8 mouse cellular contexts compared by ENCODE assay signal in genomic region chr14:114567673-114568309, GRCm38 (mm10).
DNase-seq lines count a peak whose midpoint lies in the region; ATAC-seq and TF ChIP-seq lines count a peak whose summit lies in the region.

No protein-coding gene starts in this region.

- no peaks in the 10 kb centered on the region for H3K4me1 ChIP-seq in kidney, postnatal 0 days (replicated peaks; ENCODE audit: insufficient read depth, low read length)
- no peaks in the 10 kb centered on the region for H3K4me1 ChIP-seq in limb, embryonic 14.5 days (ENCODE audit: control insufficient read depth, insufficient read depth, low read length)

- H3K27ac ChIP-seq in kidney, postnatal 0 days, result no peak overlapping the region
- H3K27ac ChIP-seq in limb, embryonic 14.5 days (replicated peaks; ENCODE audit: low read depth, low read length), result no peak overlapping the region

- peak; percentile 53; the same call in 1 of the 2 replicates for TF ChIP-seq CTCF in kidney, postnatal 0 days (IDR thresholded peaks at IDR 0.05; ENCODE audit: low read depth)

- peak; percentile 13 for DNase-seq in kidney, adult 18-20 months
- no peak for DNase-seq in kidney, adult 11 months
- peak; percentile 54 to 74 for DNase-seq in cerebellum, postnatal 25 days
- peak; percentile 73 to 80 for DNase-seq in frontal cortex, postnatal 25 days (ENCODE audit: low spot score in 2 of 2)
- peak; percentile 44 for DNase-seq in kidney, postnatal 0 days (ENCODE audit: low spot score)
- peak; percentile 83 for DNase-seq in limb, embryonic 14.5 days (ENCODE audit: low spot score)
- DNase-seq in ovary, postnatal 14 days (ENCODE audit: low spot score), result peak; percentile 27
- DNase-seq in spleen, adult 12 weeks (ENCODE audit: low spot score), result no peak

- H3K9me3 ChIP-seq in kidney, postnatal 0 days (replicated peaks; ENCODE audit: low read length), result no peaks in the 10 kb centered on the region
- no peaks in the 10 kb centered on the region for H3K9me3 ChIP-seq in limb, embryonic 14.5 days (ENCODE audit: control insufficient read depth, low read length)

- WGBS in kidney, postnatal 0 days, result 20% methylated on average over 14 of the region's 14 CpGs
- WGBS in limb, embryonic 14.5 days, result 23% methylated on average over 14 of the region's 14 CpGs

- peak overlapping the region; percentile 25; the same call in 1 of the 2 replicates for H3K4me2 ChIP-seq in kidney, postnatal 0 days (ENCODE audit: low read length)
- peak overlapping the region; percentile 37 for H3K4me2 ChIP-seq in limb, embryonic 14.5 days (replicated peaks; ENCODE audit: low read depth, low read length, severe bottlenecking)

- H3K36me3 ChIP-seq in kidney, postnatal 0 days (ENCODE audit: insufficient read depth, low read length), result no peaks in the 10 kb centered on the region
- no peaks in the 10 kb centered on the region for H3K36me3 ChIP-seq in limb, embryonic 14.5 days (ENCODE audit: control insufficient read depth, insufficient read depth, low read length)

- TF ChIP-seq POLR2A in limb, embryonic 14.5 days (IDR thresholded peaks at IDR 0.05; ENCODE audit: borderline replicate concordance, extremely low read depth, insufficient read depth, insufficient read length), result no peak

- no peak overlapping the region for H3K9ac ChIP-seq in kidney, postnatal 0 days (ENCODE audit: low read depth, low read length)
- H3K9ac ChIP-seq in limb, embryonic 14.5 days (ENCODE audit: low read depth, low read length, severe bottlenecking), result 0 out of 2 replicates have a peak overlapping the region, but pooled peaks have one; percentile 21

- H3K27me3 ChIP-seq in kidney, postnatal 0 days (ENCODE audit: insufficient read depth, low read length), result no peaks in the 10 kb centered on the region
- H3K27me3 ChIP-seq in limb, embryonic 14.5 days (ENCODE audit: control insufficient read depth, insufficient read depth, low read length), result no peaks in the 10 kb centered on the region

- H3K4me3 ChIP-seq in kidney, postnatal 0 days (replicated peaks; ENCODE audit: low read depth, low read length), result no peak overlapping the region
- H3K4me3 ChIP-seq in limb, embryonic 14.5 days (replicated peaks; ENCODE audit: low read length), result peak overlapping the region; percentile 16

- peak; percentile 33; the same call in 1 of the 2 replicates for ATAC-seq in kidney, postnatal 0 days (replicated peaks; ENCODE audit: low FRiP score, low read depth)
- ATAC-seq in limb, embryonic 14.5 days (ENCODE audit: low FRiP score, low read depth), result no peak

Comparison
In these comparisons a context has a peak if more than half of its experiments do, and no peak if none do; other contexts are left out.
1. DNase-seq: peak in kidney, adult 18-20 months (single experiment), cerebellum, postnatal 25 days (2 of 2), frontal cortex, postnatal 25 days (2 of 2), kidney, postnatal 0 days (single experiment), limb, embryonic 14.5 days (single experiment) and ovary, postnatal 14 days (single experiment); none in kidney, adult 11 months (single experiment) and spleen, adult 12 weeks (single experiment).